Mouse (Mus musculus) forebrain, embryonic 11.5 days (tissue): Measurements from ENCODE around the gene Gclm. TPM values are rescaled to one million over a fixed set of nuclear protein-coding genes. Genes with fewer than 3 reads are reported as not detected.

Source experiments
- ATAC-seq: fragments of 200-750 bp; cut with Nextera tagmentation; replicated peaks from 2 replicates; pipeline ENCODE4 v1.8.0; 2017; ENCODE audit warnings: moderate TSS enrichment; ENCODE audit not compliant: low FRiP score
- DNase-seq: peaks from one replicate; pipeline ENCODE4 v3.0.0-alpha.2; 2017; ENCODE audit warnings: low spot score
- H3K27ac ChIP-seq: fragments of 300-500 bp; sonication (generic); 2 replicates; pipeline ENCODE4 v1.5.1; 2014; ENCODE audit warnings: low read depth, low read length
- H3K27me3 ChIP-seq: fragments of 300-500 bp; sonication (generic); 2 replicates; pipeline ENCODE4 v1.6.1; 2014; ENCODE audit warnings: mild to moderate bottlenecking, low read length, mixed read lengths; ENCODE audit not compliant: control insufficient read depth, insufficient read depth
- H3K36me3 ChIP-seq: fragments of 300-500 bp; sonication (generic); 2 replicates; pipeline ENCODE4 v1.6.1; 2014; ENCODE audit warnings: mild to moderate bottlenecking, low read length, moderate library complexity, mixed read lengths; ENCODE audit not compliant: control insufficient read depth, insufficient read depth
- H3K4me1 ChIP-seq: fragments of 300-500 bp; sonication (generic); replicated peaks from 2 replicates; pipeline ENCODE4 v1.6.1; 2014; ENCODE audit warnings: low read length, mixed read lengths; ENCODE audit not compliant: control insufficient read depth, insufficient read depth
- H3K4me2 ChIP-seq: fragments of 300-500 bp; sonication (generic); 2 replicates; pipeline ENCODE4 v1.6.1; 2014; ENCODE audit warnings: low read depth, mild to moderate bottlenecking, low read length, moderate library complexity, mixed read lengths; ENCODE audit not compliant: severe bottlenecking
- H3K4me3 ChIP-seq: fragments of 300-500 bp; sonication (generic); 2 replicates; pipeline ENCODE4 v1.5.1; 2014; ENCODE audit warnings: low read depth, low read length
- H3K9ac ChIP-seq: fragments of 300-500 bp; sonication (generic); 2 replicates; pipeline ENCODE4 v1.6.1; 2014; ENCODE audit warnings: low read length
- H3K9me3 ChIP-seq: fragments of 300-500 bp; sonication (generic); 2 replicates; pipeline ENCODE4 v1.6.1; 2016; ENCODE audit warnings: low read length, mixed read lengths; ENCODE audit not compliant: control insufficient read depth
- WGBS: fragments of 180-500 bp; shearing (Covaris S2); extraction: QIAGEN DNeasy Blood & Tissue Kit; methylation state at CpG from one replicate; pipeline ENCODE4 v1.1.7; 2014; 5-methylcytosine and 5-hydroxymethylcytosine counted together
- microRNA counts: library from miRNA; unstranded; fragments of <30 nt; microRNA quantifications from one replicate; lab custom pipeline; 2015
- microRNA-seq: library from miRNA; unstranded; fragments of <30 nt; microRNA quantifications from one replicate; pipeline ENCODE4, GENCODE M21; 2016; ENCODE audit not compliant: insufficient number of aligned reads
- polyA plus RNA-seq: library from polyadenylated mRNA; unstranded; fragments of >200 nt; fragmentation: Nextera tagmentation; extraction: Ambion mirVana; gene quantifications from 2 replicates; pipeline ENCODE4 v1.2.1, GENCODE M21; 2014

Gclm gene
- polyA plus RNA-seq, 1 experiment from 2014 or later: 64.6 TPM

DNA sequence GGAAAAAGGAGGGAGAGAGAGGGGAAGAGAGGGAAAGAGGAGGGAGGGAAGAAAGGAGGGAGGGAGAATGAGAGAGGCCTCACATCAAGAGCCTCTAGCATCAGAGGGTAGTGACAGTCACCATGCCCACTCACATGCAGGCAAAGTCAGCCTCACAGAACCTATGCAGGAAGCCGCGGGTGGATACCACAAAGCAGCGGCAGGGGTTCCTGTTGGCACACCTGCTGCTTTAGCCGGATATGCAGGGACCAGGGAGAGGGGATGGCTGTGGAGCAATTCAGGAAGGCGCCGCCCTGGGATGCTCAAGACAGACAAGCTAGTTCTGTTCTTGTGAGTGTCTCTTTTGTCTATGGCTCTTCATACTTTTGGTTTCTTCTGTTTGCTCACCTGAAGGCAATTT, 63.6 kb downstream of the Gclm start:
- no peak overlapping the region for H3K4me2 ChIP-seq
- H3K4me1 ChIP-seq: no peaks in the 10 kb centered on the region
- H3K36me3 ChIP-seq: no peaks in the 10 kb centered on the region
- H3K4me3 ChIP-seq: no peak overlapping the region
- WGBS: 34% methylated on average over 6 of the region's 6 CpGs
- H3K27ac ChIP-seq: no peak overlapping the region
- H3K27me3 ChIP-seq: no peaks in the 10 kb centered on the region
- ATAC-seq (no peak), DNase-seq (no peak)
- no peaks in the 10 kb centered on the region for H3K9me3 ChIP-seq
- no peak overlapping the region for H3K9ac ChIP-seq

DNA sequence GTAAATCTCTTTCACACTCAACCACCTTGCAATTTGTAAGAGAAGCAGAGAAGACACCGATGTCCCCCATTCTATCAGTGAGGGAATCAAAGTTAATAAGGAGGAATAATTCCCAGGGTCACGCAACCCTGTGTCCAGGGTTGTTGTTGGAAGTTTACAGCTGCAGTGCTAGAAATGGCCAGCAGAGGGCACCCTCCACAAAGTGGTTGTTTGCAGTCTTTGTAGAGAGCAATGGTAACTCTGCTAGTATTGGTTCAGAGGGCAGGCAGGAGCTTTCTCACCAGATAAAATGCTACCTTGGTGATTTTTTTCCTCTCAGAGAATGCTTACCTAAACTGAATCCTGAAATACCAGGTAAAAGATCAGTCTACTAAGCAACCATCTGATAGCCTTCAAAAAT, 66.7 kb downstream of the Gclm start:
- ATAC-seq: 0 out of 2 replicates have a peak, but pooled peaks have one; percentile 19
- WGBS: 26% methylated on average over 2 of the region's 2 CpGs

DNA sequence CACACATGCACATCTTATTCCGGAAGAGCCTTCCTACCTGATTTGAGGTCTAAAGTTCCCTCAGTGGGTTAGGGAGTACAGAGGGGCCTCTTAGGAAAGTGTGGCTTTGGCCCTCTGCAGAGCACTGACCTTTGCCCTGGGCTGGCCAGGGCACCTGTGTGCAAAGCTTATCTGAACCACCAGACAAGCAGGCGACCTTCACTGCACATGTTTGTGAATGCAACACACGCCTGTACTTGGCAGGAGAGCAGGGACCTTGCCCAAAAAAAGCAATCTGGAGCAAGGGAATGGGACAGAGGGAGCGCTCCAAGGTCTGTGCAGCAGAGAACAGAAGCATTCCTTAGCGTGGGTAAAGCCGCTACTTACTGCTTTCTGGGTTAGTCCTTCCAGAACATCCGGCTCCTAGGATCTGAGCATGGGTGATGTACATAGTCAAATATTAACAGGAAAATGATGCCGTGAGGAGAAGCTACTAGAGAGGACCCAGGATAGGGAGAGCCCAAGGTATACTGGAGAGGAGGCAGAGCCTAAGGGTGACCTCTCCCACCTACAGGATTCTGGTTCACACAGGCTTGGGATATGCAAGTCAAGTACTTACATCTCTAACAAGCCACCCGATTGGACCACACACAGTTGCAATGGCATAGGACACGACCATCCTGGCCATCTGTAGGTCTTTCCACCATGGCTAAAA, 67.7 kb downstream of the Gclm start:
- DNase-seq: no peak
- Histone ChIP-seq H3K4me2 (no peak overlapping the region), H3K4me1 (no peaks in the 10 kb centered on the region; the same call in 1 of the 2 replicates), H3K36me3 (no peaks in the 10 kb centered on the region), H3K4me3 (no peak overlapping the region), H3K27me3 (no peaks in the 10 kb centered on the region), H3K9ac (no peak overlapping the region), H3K9me3 (no peaks in the 10 kb centered on the region), H3K27ac (no peak overlapping the region)
- 83% methylated on average over 10 of the region's 10 CpGs for WGBS
- ATAC-seq: no peak

More for the DNA sequence above, 66.7 kb downstream of the Gclm start:
- Histone ChIP-seq H3K27ac (no peak overlapping the region), H3K27me3 (no peaks in the 10 kb centered on the region), H3K4me2 (no peak overlapping the region), H3K4me3 (no peak overlapping the region), H3K9ac (no peak overlapping the region), H3K9me3 (no peaks in the 10 kb centered on the region), H3K36me3 (no peaks in the 10 kb centered on the region), H3K4me1 (no peaks in the 10 kb centered on the region; the same call in 1 of the 2 replicates)
- peak; percentile 93 for DNase-seq

DNA sequence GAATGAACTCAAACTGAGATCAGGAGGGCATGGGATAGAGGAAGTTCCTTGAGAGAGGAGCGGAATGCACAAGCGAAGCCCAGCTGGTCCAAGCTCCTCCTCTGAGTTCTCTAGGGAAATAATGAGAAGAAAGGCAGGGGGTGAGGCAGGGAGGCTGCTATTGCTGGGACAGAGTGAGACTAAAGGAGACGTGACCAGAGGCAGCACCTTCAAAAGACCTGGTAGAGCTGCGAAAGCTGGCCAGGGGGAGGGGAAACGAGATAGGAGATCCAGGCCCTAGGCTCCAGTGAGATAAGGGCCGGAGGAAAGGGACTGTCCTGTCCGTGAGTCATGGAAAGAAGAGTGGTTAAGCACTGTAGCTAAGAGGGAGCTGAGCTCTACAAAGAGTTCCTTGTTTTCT, 68.6 kb downstream of the Gclm start:
- no peaks in the 10 kb centered on the region for H3K27me3 ChIP-seq
- no peak overlapping the region for H3K27ac ChIP-seq

DNA sequence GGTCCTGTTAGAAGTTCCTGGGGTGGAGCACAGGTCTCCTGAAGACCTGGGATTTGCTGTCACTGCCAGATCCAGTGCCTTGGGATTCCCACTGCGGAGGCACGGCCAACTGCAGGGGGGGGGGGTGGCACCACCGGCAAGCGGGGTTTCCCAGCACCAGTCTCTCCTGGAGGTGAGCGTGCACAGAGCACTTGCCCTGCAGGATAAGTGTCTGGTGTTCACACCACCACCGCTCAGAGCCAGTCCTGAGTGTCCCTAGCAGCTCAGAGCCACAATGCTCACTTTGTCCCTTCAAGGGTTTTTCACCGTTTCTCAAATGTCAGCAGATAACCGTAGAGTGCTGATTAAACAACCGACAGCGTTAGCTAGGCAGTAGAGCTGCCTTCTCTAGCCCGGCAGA, 71.3 kb downstream of the Gclm start:
- no peak overlapping the region for H3K4me3 ChIP-seq
- H3K36me3 ChIP-seq: no peaks in the 10 kb centered on the region
- H3K4me2 ChIP-seq: no peak overlapping the region
- H3K27me3 ChIP-seq: no peaks in the 10 kb centered on the region
- H3K9ac ChIP-seq: no peak overlapping the region
- WGBS: 19% methylated on average over 11 of the region's 11 CpGs
- H3K9me3 ChIP-seq: no peaks in the 10 kb centered on the region
- no peak overlapping the region for H3K27ac ChIP-seq
- ATAC-seq (peak; percentile 21; the same call in 1 of the 2 replicates), DNase-seq (no peak)
- H3K4me1 ChIP-seq: no peaks in the 10 kb centered on the region; the same call in 1 of the 2 replicates

More for the DNA sequence above, 68.6 kb downstream of the Gclm start:
- no peak overlapping the region for H3K4me3 ChIP-seq
- H3K36me3 ChIP-seq: no peaks in the 10 kb centered on the region
- no peaks in the 10 kb centered on the region; the same call in 1 of the 2 replicates for H3K4me1 ChIP-seq
- H3K9me3 ChIP-seq: no peaks in the 10 kb centered on the region
- 44% methylated on average over 7 of the region's 7 CpGs for WGBS
- no peak overlapping the region for H3K4me2 ChIP-seq
- no peak overlapping the region for H3K9ac ChIP-seq
- DNase-seq: no peak
- no peak for ATAC-seq

DNA sequence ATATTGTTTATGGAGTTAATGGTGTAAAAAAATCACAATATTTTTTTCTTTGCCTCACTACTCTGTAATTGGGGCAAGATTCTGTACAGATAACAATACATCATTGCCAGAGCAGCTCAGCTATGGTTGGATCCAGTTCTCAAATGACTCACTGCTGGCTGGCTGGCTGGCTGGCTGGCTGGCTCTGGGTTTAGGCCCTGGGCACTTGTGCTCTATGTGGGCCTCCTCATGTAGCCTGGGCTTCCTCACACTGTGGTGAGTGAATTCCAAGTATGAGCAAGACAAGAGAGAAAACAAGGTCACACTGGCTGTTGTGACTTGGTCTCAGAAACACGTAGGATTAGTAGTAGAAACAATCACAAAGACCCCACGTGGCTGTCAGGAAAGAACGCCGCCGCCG, 72.0 kb downstream of the Gclm start:
- Histone ChIP-seq H3K27ac (no peak overlapping the region), H3K4me1 (no peaks in the 10 kb centered on the region; the same call in 1 of the 2 replicates), H3K27me3 (no peaks in the 10 kb centered on the region), H3K9ac (no peak overlapping the region), H3K4me3 (no peak overlapping the region), H3K4me2 (no peak overlapping the region), H3K9me3 (no peaks in the 10 kb centered on the region), H3K36me3 (no peaks in the 10 kb centered on the region)
- ATAC-seq (no peak), DNase-seq (no peak)
- 80% methylated on average over 6 of the region's 6 CpGs for WGBS

MicroRNAs encoded within 50 kb of the gene (microRNA counts, 519-probe panel; counts per million panel counts)
- 31.2 counts per million for microRNA mmu-miR-760 (lab: Ali Mortazavi, UCI)

Small RNA genes lying within 50 kb of the gene (microRNA-seq; reads per million reads assigned to microRNA genes)
- gene Gm22903: not detected
- 906 reads per million, percentile 66 among the genes with 10 or more reads in this experiment for gene Mir760

Other genes with a start within 250 kb of the Gclm start
- 1.5 and 1.8 TPM in 2 replicates for gene Abca4, start 201.1 kb upstream of the Gclm start, polyA plus RNA-seq
- 85.2 and 92.3 TPM in 2 replicates for gene Dnttip2, start 28.8 kb downstream of the Gclm start, polyA plus RNA-seq
- 12.5 and 14.5 TPM in 2 replicates for gene Bcar3, start 48.6 kb downstream of the Gclm start, polyA plus RNA-seq